Mouse (Mus musculus) neural tube, embryonic 11.5 days (tissue): Measurements from ENCODE around the gene Adat3. TPM values are rescaled to one million over a fixed set of nuclear protein-coding genes. Genes with fewer than 3 reads are reported as not detected.

Source experiments
- ATAC-seq: fragments of 200-750 bp; cut with Nextera tagmentation; 2 replicates; pipeline ENCODE4 v1.8.0; 2017; ENCODE audit warnings: moderate number of reproducible peaks, mild to moderate bottlenecking, moderate TSS enrichment, moderate library complexity; ENCODE audit not compliant: insufficient read depth, low FRiP score, low TSS enrichment
- DNase-seq: peaks from one replicate; pipeline ENCODE4 v3.0.0-alpha.2; 2015; ENCODE audit warnings: low spot score
- H3K27ac ChIP-seq: fragments of 300-500 bp; sonication (generic); 2 replicates; pipeline ENCODE4 v1.5.1; 2014; ENCODE audit warnings: low read depth, mild to moderate bottlenecking, low read length
- H3K27me3 ChIP-seq: fragments of 300-500 bp; sonication (generic); 2 replicates; pipeline ENCODE4 v1.6.1; 2014; ENCODE audit warnings: mild to moderate bottlenecking, low read length, mixed read lengths; ENCODE audit not compliant: control insufficient read depth, insufficient read depth
- H3K36me3 ChIP-seq: fragments of 300-500 bp; sonication (generic); 2 replicates; pipeline ENCODE4 v1.6.1; 2014; ENCODE audit warnings: mild to moderate bottlenecking, low read length, moderate library complexity, mixed read lengths; ENCODE audit not compliant: control insufficient read depth, insufficient read depth
- H3K4me1 ChIP-seq: fragments of 300-500 bp; sonication (generic); 2 replicates; pipeline ENCODE4 v1.6.1; 2014; ENCODE audit warnings: low read length, mixed read lengths; ENCODE audit not compliant: control insufficient read depth, insufficient read depth
- H3K4me2 ChIP-seq: fragments of 300-500 bp; sonication (generic); 2 replicates; pipeline ENCODE4 v1.6.1; 2014; ENCODE audit warnings: low read depth, mild to moderate bottlenecking, moderate library complexity
- H3K4me3 ChIP-seq: fragments of 300-500 bp; sonication (generic); 2 replicates; pipeline ENCODE4 v1.5.1; 2014; ENCODE audit warnings: low read depth, low read length
- H3K9ac ChIP-seq: fragments of 300-500 bp; sonication (generic); 2 replicates; pipeline ENCODE4 v1.6.1; 2014; ENCODE audit warnings: mild to moderate bottlenecking, low read length
- H3K9me3 ChIP-seq: fragments of 300-500 bp; sonication (generic); 2 replicates; pipeline ENCODE4 v1.6.1; 2016; ENCODE audit warnings: low read length; ENCODE audit not compliant: control insufficient read depth
- WGBS: fragments of 180-500 bp; shearing (Covaris S2); extraction: QIAGEN DNeasy Blood & Tissue Kit; methylation state at CpG from one replicate; pipeline ENCODE4 v1.1.7; 2014; 5-methylcytosine and 5-hydroxymethylcytosine counted together
- polyA plus RNA-seq: library from polyadenylated mRNA; unstranded; fragments of >200 nt; fragmentation: Nextera tagmentation; extraction: Ambion mirVana; gene quantifications from 2 replicates; pipeline ENCODE4 v1.2.1, GENCODE M21; 2014

The Adat3 gene
- polyA plus RNA-seq, 1 experiment from 2014 or later = 8.0 TPM

GRCm38 (mm10) chr10:80568876-80569275 lies 33.8 kb upstream of the Adat3 start:
- H3K4me2 ChIP-seq = no peak overlapping the region
- ATAC-seq = no peak
- no peak for DNase-seq
- H3K27ac ChIP-seq = no peak overlapping the region
- 87% methylated on average over 29 of the region's 29 CpGs for WGBS
- H3K4me1 ChIP-seq = peaks cover 25% of the 10 kb centered on the region
- H3K4me3 ChIP-seq = no peak overlapping the region
- no peaks in the 10 kb centered on the region for H3K9me3 ChIP-seq
- H3K36me3 ChIP-seq = no peaks in the 10 kb centered on the region
- H3K27me3 ChIP-seq = no peaks in the 10 kb centered on the region
- no peak overlapping the region for H3K9ac ChIP-seq

DNA sequence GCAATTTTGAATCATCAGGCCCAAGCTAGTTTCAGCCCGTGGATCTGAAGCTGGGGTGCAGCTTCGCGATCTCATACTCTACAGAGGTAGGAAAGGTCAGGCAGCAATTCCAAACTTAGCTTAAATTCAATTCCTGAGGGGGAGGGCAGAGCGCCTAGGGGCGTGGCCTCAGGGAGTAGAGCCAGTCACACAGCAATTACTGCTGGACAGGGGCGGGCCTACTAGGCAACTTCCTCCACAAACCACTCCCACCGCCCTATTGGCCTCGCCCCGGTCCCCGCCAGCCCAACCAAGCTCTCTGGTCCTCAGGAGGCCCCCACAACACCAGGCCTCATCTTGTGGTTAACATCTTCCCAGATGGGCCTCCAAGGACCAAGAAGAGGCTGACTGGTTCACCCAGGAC lies 33.0 kb upstream of the Adat3 start:
- no peak for ATAC-seq
- Histone ChIP-seq H3K27me3 (no peaks in the 10 kb centered on the region), H3K9ac (no peak overlapping the region), H3K27ac (no peak overlapping the region), H3K36me3 (no peaks in the 10 kb centered on the region), H3K4me3 (no peak overlapping the region), H3K9me3 (no peaks in the 10 kb centered on the region), H3K4me2 (no peak overlapping the region), H3K4me1 (peaks cover 25% of the 10 kb centered on the region)
- WGBS = 30% methylated on average over 10 of the region's 10 CpGs
- peak; percentile 40 for DNase-seq

GRCm38 (mm10) chr10:80570419-80570818 lies 32.3 kb upstream of the Adat3 start:
- Histone ChIP-seq H3K4me2 (no peak overlapping the region), H3K27me3 (no peaks in the 10 kb centered on the region), H3K4me3 (no peak overlapping the region), H3K9ac (peak overlapping the region; percentile 49; the same call in 1 of the 2 replicates), H3K9me3 (no peaks in the 10 kb centered on the region), H3K27ac (no peak overlapping the region), H3K4me1 (peaks cover 25% of the 10 kb centered on the region), H3K36me3 (no peaks in the 10 kb centered on the region)
- no peak for DNase-seq
- 90% methylated on average over 10 of the region's 10 CpGs for WGBS
- ATAC-seq = no peak

GRCm38 (mm10) chr10:80570871-80571836 lies 31.5 kb upstream of the Adat3 start:
- 18% methylated on average over 29 of the region's 30 CpGs for WGBS
- Histone ChIP-seq H3K9me3 (no peaks in the 10 kb centered on the region), H3K27me3 (no peaks in the 10 kb centered on the region), H3K4me2 (peak overlapping the region; percentile 40), H3K27ac (no peak overlapping the region), H3K4me3 (peak overlapping the region; percentile 4; the same call in 1 of the 2 replicates), H3K9ac (peak overlapping the region; percentile 49), H3K36me3 (no peaks in the 10 kb centered on the region), H3K4me1 (peaks cover 32% of the 10 kb centered on the region)
- ATAC-seq (no peak), DNase-seq (peak; percentile 48)

DNA sequence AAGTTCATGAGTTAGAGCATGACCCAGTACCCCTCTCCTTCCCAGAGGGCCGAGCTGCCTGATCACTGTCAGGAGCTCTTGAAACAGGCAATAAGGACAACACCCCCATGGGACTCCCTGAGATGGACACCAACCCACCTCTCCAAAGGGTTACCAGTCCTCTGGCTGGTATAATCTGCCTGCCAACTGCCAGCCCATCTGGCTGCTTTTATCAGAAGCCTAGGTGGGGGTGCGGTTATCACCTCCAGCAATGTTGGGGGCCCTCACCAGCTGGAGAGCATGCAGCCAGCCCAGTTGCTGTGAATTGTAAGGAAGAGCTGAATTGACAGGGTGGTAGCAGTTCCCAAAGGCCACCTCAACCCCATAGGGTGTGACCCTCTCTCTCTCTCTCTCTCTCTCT lies 30.2 kb upstream of the Adat3 start:
- Histone ChIP-seq H3K27ac (no peak overlapping the region), H3K4me1 (peaks cover 28% of the 10 kb centered on the region), H3K9ac (no peak overlapping the region), H3K4me2 (no peak overlapping the region), H3K9me3 (no peaks in the 10 kb centered on the region), H3K36me3 (no peaks in the 10 kb centered on the region), H3K27me3 (no peaks in the 10 kb centered on the region), H3K4me3 (no peak overlapping the region)
- no peak for ATAC-seq
- DNase-seq = no peak
- 84% methylated on average over 2 of the region's 2 CpGs for WGBS

GRCm38 (mm10) chr10:80573944-80574343 lies 28.7 kb upstream of the Adat3 start:
- 68% methylated on average over 9 of the region's 9 CpGs for WGBS
- Histone ChIP-seq H3K9ac (no peak overlapping the region; the same call in 1 of the 2 replicates), H3K9me3 (no peaks in the 10 kb centered on the region), H3K36me3 (no peaks in the 10 kb centered on the region), H3K27ac (no peak overlapping the region), H3K4me3 (no peak overlapping the region), H3K27me3 (no peaks in the 10 kb centered on the region), H3K4me2 (no peak overlapping the region), H3K4me1 (peaks cover 28% of the 10 kb centered on the region)
- ATAC-seq (no peak), DNase-seq (no peak)

DNA sequence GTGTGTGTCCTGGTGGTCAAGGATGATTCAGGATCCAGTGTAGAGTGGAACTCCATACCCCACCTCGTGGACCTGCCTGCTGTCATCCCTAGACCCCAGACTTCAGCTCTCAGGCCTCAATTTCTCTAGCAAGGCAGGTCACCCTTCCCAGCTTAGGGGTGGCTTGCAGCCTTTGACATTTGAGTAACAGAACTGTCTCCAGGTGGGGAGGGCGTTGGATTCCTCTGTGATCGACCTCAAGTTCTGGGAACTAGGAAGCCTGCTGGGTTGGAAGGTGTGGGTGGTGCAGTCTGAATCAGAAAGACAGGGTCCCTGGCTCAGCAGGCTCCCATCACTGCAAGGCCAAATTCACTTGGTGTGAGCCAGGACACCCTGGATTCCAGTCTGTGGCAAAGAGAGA lies 27.8 kb upstream of the Adat3 start:
- Histone ChIP-seq H3K27ac (no peak overlapping the region), H3K9ac (no peak overlapping the region), H3K4me3 (0 out of 2 replicates have a peak overlapping the region, but pooled peaks have one; percentile 12), H3K9me3 (no peaks in the 10 kb centered on the region), H3K36me3 (no peaks in the 10 kb centered on the region), H3K4me2 (no peak overlapping the region; the same call in 1 of the 2 replicates), H3K27me3 (no peaks in the 10 kb centered on the region), H3K4me1 (peaks cover 25% of the 10 kb centered on the region)
- 83% methylated on average over 3 of the region's 3 CpGs for WGBS
- no peak for DNase-seq
- ATAC-seq = no peak

GRCm38 (mm10) chr10:80575925-80576324 lies 26.8 kb upstream of the Adat3 start:
- Histone ChIP-seq H3K9me3 (no peaks in the 10 kb centered on the region), H3K27me3 (no peaks in the 10 kb centered on the region), H3K27ac (no peak overlapping the region), H3K9ac (peak overlapping the region; percentile 74), H3K4me3 (peak overlapping the region; percentile 78), H3K4me2 (peak overlapping the region; percentile 98), H3K4me1 (peaks cover 19% of the 10 kb centered on the region), H3K36me3 (no peaks in the 10 kb centered on the region)
- WGBS = 15% methylated on average over 17 of the region's 17 CpGs
- DNase-seq (no peak), ATAC-seq (no peak)
